Mouse (Mus musculus) E14TG2a.4 (cell line): ENCODE measurements at regions not wholly inside any gene's neighbourhood (a gene's known extent, or its start where the extent isn't known, plus 50 kb on each side); places are given as distances from the start of the nearest gene placed in this dataset.
A peak's percentile ranks its signal among the peaks of the same experiment; 100 is the strongest.
"Not testable (repeated sequence)": the region's sequence is repeated elsewhere in the genome, so short reads cannot be mapped to it uniquely, and the experiment has no call there.

Experiments
- H3K27me3 ChIP-seq: 2 replicates; pipeline ENCODE4 v1.6.1; 2014; ENCODE audit warnings: low read length, control low read depth; ENCODE audit not compliant: insufficient read depth
- H3K36me3 ChIP-seq: 2 replicates; pipeline ENCODE4 v1.6.1; 2014; ENCODE audit warnings: low read length, control low read depth; ENCODE audit not compliant: insufficient read depth
- H3K4me1 ChIP-seq: replicated peaks from 2 replicates; pipeline ENCODE4 v1.6.1; 2014; ENCODE audit warnings: low read depth, low read length, control low read depth
- H3K4me3 ChIP-seq: replicated peaks from 2 replicates; pipeline ENCODE4 v1.5.1; 2014; ENCODE audit warnings: mild to moderate bottlenecking, low read length
- H3K9me3 ChIP-seq: 2 replicates; pipeline ENCODE4 v1.6.1; 2014; ENCODE audit warnings: low read length, control low read depth
- CTCF ChIP-seq: conservative IDR thresholded peaks from 2 replicates; pipeline ENCODE4 v1.5.1; 2014; ENCODE audit warnings: low read length
- NANOG ChIP-seq: IDR thresholded peaks from 2 replicates; pipeline ENCODE4 v1.6.1; 2014; ENCODE audit warnings: borderline replicate concordance, low read length, mixed read lengths
- POU5F1 ChIP-seq: IDR thresholded peaks from 2 replicates; pipeline ENCODE4 v1.6.1; 2014; ENCODE audit warnings: low read length, borderline replicate concordance

DNA sequence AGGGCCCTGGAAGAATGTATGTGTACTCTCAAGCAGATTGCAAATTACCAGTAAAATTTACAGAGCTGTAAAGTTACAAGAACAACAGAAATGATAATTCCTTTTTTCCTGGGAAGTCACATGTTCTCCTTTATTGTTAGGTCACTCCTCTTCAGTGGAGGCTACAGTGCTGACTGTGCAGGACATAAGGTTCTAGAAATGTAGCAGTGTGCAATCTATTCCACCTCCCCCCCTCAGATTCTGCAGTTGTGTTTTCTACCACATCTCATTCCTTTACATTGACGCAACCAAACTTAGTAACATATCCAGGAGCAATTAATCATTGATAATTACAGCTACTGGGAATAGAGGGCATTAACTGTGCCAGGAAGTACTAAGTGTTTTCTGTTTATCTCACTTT is 385.3 kb upstream of the Tnc start:
- Histone ChIP-seq H3K27me3 (no peaks in the 10 kb centered on the region), H3K4me1 (no peaks in the 10 kb centered on the region), H3K4me3 (no peak overlapping the region), H3K9me3 (no peaks in the 10 kb centered on the region), H3K36me3 (no peaks in the 10 kb centered on the region)
- no peak for TF ChIP-seq POU5F1
- no peak for TF ChIP-seq CTCF

- no peaks in the 10 kb centered on the region for H3K27me3 ChIP-seq
- TF ChIP-seq NANOG = no peak
- TF ChIP-seq POU5F1 = no peak
- no peak for TF ChIP-seq CTCF
- 0 out of 2 replicates have a peak, but pooled peaks cover 5% of the 10 kb centered on the region for H3K4me1 ChIP-seq
- H3K4me3 ChIP-seq = no peak overlapping the region
- H3K36me3 ChIP-seq = no peaks in the 10 kb centered on the region
- H3K9me3 ChIP-seq = no peaks in the 10 kb centered on the region
These were observed 391.2 kb upstream of the Tnc start for GRCm38 (mm10) chr4:64437744-64438594.

DNA sequence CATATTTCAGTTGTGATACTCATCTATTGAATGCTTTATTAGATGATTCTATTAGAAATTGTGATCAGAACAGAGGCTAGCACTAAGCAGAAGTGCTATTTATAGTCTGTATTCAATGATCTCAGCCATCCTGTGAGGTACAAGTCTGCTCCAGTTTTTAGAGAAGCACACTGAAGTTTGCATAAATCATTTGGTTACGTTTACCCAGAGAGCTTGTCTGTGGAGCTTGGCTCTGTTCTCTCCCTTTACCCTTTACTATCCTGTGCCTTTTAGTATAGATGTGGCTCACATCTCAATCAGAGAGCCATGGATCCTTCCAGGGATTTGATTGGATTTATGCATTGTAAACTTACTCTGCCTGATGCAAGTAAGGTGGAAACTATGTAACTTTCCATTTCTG is 404.6 kb upstream of the Tnc start:
- no peaks in the 10 kb centered on the region for H3K36me3 ChIP-seq
- H3K9me3 ChIP-seq = peaks cover 6% of the 10 kb centered on the region
- H3K4me1 ChIP-seq = no peaks in the 10 kb centered on the region
- no peak overlapping the region for H3K4me3 ChIP-seq
- no peak for TF ChIP-seq NANOG
- no peak for TF ChIP-seq CTCF
- TF ChIP-seq POU5F1 = no peak
- no peaks in the 10 kb centered on the region for H3K27me3 ChIP-seq

GRCm38 (mm10) chr4:64451946-64452345 is 405.1 kb upstream of the Tnc start:
- no peak for TF ChIP-seq POU5F1
- no peak for TF ChIP-seq NANOG
- TF ChIP-seq CTCF = no peak
- no peak overlapping the region for H3K4me3 ChIP-seq
- no peaks in the 10 kb centered on the region for H3K27me3 ChIP-seq
- no peaks in the 10 kb centered on the region for H3K4me1 ChIP-seq
- no peaks in the 10 kb centered on the region for H3K36me3 ChIP-seq
- peaks cover 6% of the 10 kb centered on the region for H3K9me3 ChIP-seq

DNA sequence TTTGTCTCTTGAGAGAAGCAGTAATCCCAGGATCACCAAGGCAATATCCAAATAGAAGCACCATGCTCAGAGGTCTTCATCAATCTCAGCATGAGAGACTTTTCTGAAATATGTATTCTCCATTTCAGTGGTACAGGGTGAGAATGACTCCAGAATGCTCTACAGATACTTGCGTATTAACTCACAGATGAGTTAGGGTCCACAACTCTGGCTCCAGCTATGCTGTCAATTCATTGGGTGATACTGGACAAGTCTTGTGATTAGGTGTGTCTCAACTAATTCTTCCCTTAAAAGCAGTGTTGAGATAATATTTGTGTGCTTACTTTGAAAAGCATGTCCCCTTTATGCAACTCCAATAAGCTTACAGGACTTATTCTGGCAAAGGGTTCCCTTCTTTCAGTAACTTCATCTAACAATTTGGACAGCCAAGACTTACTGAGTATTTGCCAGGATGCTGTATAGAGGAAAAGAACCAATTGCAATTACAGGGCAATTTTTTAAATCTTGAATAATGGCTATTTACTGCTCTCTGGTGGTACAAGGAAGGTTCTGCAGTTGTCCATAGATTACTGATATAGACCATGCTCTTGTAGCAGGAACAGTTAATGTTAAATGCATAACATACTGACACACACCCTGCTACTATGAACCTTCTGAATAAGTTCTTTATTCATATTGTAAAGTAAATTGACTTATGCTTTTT is 445.6 kb upstream of the Tnc start:
- no peaks in the 10 kb centered on the region for H3K27me3 ChIP-seq
- H3K4me3 ChIP-seq = no peak overlapping the region
- TF ChIP-seq CTCF (peak; percentile 33; the same call in 1 of the 2 replicates), POU5F1 (no peak), NANOG (no peak)
- no peaks in the 10 kb centered on the region for H3K36me3 ChIP-seq
- H3K9me3 ChIP-seq = no peaks in the 10 kb centered on the region
- H3K4me1 ChIP-seq = no peaks in the 10 kb centered on the region

DNA sequence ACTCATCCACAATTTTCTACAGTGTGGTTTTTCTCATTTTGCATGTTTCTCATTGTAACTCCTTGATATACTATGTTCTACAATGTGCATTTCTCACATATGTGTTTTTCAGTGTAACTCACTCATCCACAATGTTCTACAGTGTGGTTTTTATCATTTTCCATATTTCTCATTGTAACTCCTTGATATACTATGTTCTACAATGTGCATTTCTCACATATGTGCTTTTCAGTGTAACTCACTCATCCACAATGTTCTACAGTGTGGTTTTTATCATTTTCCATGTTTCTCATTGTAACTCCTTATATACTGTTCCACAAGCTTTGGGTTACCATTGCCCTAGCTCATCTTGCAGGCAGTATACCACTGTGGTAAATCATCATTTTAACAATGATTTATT is 450.9 kb upstream of the Tnc start:
- H3K4me3 ChIP-seq, H3K36me3 ChIP-seq, H3K4me1 ChIP-seq, H3K9me3 ChIP-seq, H3K27me3 ChIP-seq: not testable (repeated sequence)

DNA sequence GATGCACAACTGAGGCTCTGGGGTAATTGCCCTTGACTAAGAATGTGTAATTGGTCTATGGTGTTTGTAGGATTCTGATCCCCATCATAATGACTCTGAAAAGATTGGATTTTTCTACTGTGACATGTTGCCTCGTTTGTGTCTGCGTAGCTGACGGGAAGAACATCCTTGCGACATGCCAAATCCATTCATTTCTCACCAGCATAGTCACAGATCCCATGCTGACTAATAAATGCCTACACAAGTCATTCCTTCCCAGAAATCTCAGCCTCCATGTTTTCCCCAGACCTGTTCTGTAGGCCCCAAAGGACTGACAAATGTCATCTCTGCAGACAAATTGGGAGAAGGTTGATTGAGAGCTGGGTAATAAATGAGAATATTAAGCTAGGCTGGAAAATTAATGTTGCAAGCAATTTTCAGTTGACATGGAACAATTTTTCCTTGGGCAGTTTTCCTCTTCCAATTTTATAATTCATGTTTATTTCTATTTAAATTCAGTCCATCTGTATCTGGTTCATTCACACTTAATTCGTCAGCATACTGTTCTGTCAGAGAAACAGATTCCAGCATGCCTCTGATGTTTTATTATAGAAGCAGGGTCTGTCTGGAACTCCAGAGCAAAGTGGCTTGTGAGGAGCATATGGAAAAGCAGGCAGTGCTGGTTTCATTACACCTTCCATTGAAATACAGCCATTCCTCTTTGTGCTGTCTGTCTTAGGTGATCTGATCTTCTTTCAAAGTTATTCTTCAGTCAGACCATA is 454.0 kb upstream of the Tnc start:
- TF ChIP-seq POU5F1 (no peak), NANOG (no peak), CTCF (no peak)
- no peaks in the 10 kb centered on the region for H3K4me1 ChIP-seq
- no peak overlapping the region for H3K4me3 ChIP-seq
- no peaks in the 10 kb centered on the region for H3K36me3 ChIP-seq
- no peaks in the 10 kb centered on the region for H3K27me3 ChIP-seq
- H3K9me3 ChIP-seq = no peaks in the 10 kb centered on the region

GRCm38 (mm10) chr4:64521883-64522282 is 475.1 kb upstream of the Tnc start:
- Histone ChIP-seq H3K4me1 (no peaks in the 10 kb centered on the region), H3K27me3 (no peaks in the 10 kb centered on the region), H3K4me3 (no peak overlapping the region), H3K36me3 (no peaks in the 10 kb centered on the region), H3K9me3 (no peaks in the 10 kb centered on the region)
- peak; percentile 17; the same call in 1 of the 2 replicates for TF ChIP-seq CTCF
- no peak for TF ChIP-seq NANOG
- TF ChIP-seq POU5F1 = no peak

DNA sequence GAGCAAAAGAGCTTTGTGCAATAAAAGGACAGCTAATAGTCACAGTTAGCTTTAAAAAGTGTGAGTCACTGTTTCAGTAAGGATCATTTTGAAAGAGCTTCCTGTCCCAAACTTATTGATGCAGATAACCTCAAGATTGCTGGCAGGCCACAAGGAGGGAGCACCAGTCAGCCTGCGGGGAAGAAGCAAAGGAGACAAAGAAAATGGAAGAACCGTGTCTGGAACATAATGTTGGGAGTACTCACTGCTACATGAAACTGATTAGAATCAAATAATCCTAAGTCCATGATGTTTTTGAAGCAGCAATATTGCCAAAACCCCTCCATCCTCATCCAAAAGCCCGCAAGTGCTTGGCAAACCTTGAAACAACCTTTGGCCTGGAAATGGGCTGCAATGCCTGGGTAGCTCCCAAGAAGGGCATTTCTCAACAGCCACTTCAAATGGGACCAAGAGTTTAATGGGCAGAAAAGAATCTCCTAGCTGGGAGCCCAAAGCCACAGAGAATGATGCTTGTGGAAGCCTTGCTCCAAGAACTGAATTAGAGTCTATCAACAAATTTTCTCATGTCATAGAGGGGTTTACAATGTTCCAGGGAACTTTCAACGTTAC is 481.0 kb upstream of the Tnc start:
- H3K4me1 ChIP-seq = no peaks in the 10 kb centered on the region
- H3K36me3 ChIP-seq = no peaks in the 10 kb centered on the region
- H3K27me3 ChIP-seq = no peaks in the 10 kb centered on the region
- no peaks in the 10 kb centered on the region for H3K9me3 ChIP-seq
- TF ChIP-seq CTCF (no peak), NANOG (no peak), POU5F1 (no peak)
- no peak overlapping the region for H3K4me3 ChIP-seq
